Mouse (Mus musculus) neural tube, embryonic 13.5 days (tissue): ENCODE results near the gene Inhbc. TPM values are rescaled to one million over a fixed set of nuclear protein-coding genes. Genes with fewer than 3 reads are reported as not detected.

Experiments used
- ATAC-seq: fragments of 200-750 bp; cut with Nextera tagmentation; 2 replicates; pipeline ENCODE4 v1.8.0; 2017; ENCODE audit warnings: low read depth, mild to moderate bottlenecking, moderate TSS enrichment, moderate library complexity
- H3K27ac ChIP-seq: fragments of 300-500 bp; sonication (generic); replicated peaks from 2 replicates; pipeline ENCODE4 v1.5.1; 2015; ENCODE audit warnings: moderate library complexity, mild to moderate bottlenecking, inconsistent platforms
- H3K27me3 ChIP-seq: fragments of 300-500 bp; sonication (generic); 2 replicates; pipeline ENCODE4 v1.6.1; 2015; ENCODE audit warnings: mild to moderate bottlenecking, inconsistent platforms
- H3K36me3 ChIP-seq: fragments of 300-500 bp; sonication (generic); 2 replicates; pipeline ENCODE4 v1.6.1; 2015; ENCODE audit warnings: mild to moderate bottlenecking, inconsistent platforms
- H3K4me1 ChIP-seq: fragments of 300-500 bp; sonication (generic); replicated peaks from 2 replicates; pipeline ENCODE4 v1.6.1; 2015; ENCODE audit warnings: inconsistent platforms
- H3K4me2 ChIP-seq: fragments of 300-500 bp; sonication (generic); 2 replicates; pipeline ENCODE4 v1.6.1; 2015; ENCODE audit warnings: inconsistent platforms, mild to moderate bottlenecking, moderate library complexity
- H3K4me3 ChIP-seq: fragments of 300-500 bp; sonication (generic); 2 replicates; pipeline ENCODE4 v1.5.1; 2015; ENCODE audit warnings: mild to moderate bottlenecking, inconsistent platforms
- H3K9ac ChIP-seq: fragments of 300-500 bp; sonication (generic); 2 replicates; pipeline ENCODE4 v1.6.1; 2015; ENCODE audit warnings: moderate library complexity, mild to moderate bottlenecking, inconsistent platforms
- H3K9me3 ChIP-seq: fragments of 300-500 bp; sonication (generic); 2 replicates; pipeline ENCODE4 v1.6.1; 2016; ENCODE audit warnings: inconsistent platforms
- WGBS: fragments of 180-500 bp; shearing (Covaris S2); methylation state at CpG from one replicate; pipeline ENCODE4 v1.1.7; 2015; 5-methylcytosine and 5-hydroxymethylcytosine counted together
- polyA plus RNA-seq: library from polyadenylated mRNA; unstranded; fragments of >200 nt; fragmentation: Nextera tagmentation; extraction: Ambion mirVana; gene quantifications from 2 replicates; pipeline ENCODE4 v1.2.1, GENCODE M21; 2015

The Inhbc gene
- polyA plus RNA-seq, 1 experiment from 2014 or later = not detected

DNA sequence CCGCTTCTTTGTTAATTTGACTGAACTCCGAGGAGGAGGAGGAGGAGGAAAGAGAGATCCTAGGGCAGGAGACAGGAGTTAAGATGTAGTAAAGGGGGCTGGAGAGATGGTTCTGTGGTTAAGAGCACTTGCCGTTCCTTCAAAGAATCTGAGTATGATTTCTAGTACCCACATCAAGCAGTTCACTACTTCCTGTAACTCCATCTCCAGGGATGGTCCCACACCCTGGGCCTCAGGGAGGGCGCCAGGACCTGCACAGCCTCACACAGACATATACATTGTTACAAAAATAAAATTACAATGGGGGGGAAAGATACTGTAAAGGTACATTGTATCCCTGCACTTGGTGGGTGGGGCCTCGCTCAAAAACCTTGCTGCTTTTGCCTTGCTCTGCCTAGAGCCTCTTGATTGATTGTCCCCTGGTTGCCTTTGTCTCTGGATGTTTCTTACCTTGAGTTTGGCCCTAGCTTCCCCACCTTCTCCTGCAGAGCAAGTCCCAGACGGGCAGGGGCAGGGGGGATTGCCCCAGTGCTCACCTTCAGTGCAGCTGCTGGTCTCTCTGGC lies 32.6 kb downstream of the Inhbc start:
- no peaks in the 10 kb centered on the region for H3K36me3 ChIP-seq
- WGBS = 86% methylated on average over 6 of the region's 6 CpGs

GRCm38 (mm10) chr10:127336952-127337351 lies 33.3 kb downstream of the Inhbc start:
- Histone ChIP-seq H3K4me1 (peaks cover 31% of the 10 kb centered on the region), H3K36me3 (no peaks in the 10 kb centered on the region), H3K9ac (no peak overlapping the region), H3K27me3 (peaks cover 26% of the 10 kb centered on the region), H3K9me3 (no peaks in the 10 kb centered on the region), H3K4me2 (no peak overlapping the region), H3K4me3 (no peak overlapping the region), H3K27ac (no peak overlapping the region)
- no peak for ATAC-seq
- 70% methylated on average over 5 of the region's 5 CpGs for WGBS

More for the DNA sequence above, 32.6 kb downstream of the Inhbc start:
- H3K4me1 ChIP-seq = peaks cover 37% of the 10 kb centered on the region
- H3K27ac ChIP-seq = no peak overlapping the region
- H3K9ac ChIP-seq = no peak overlapping the region
- H3K4me2 ChIP-seq = no peak overlapping the region
- H3K4me3 ChIP-seq = no peak overlapping the region
- H3K9me3 ChIP-seq = no peaks in the 10 kb centered on the region
- no peak for ATAC-seq
- H3K27me3 ChIP-seq = peaks cover 32% of the 10 kb centered on the region

GRCm38 (mm10) chr10:127335271-127335670 lies 35.0 kb downstream of the Inhbc start:
- no peaks in the 10 kb centered on the region for H3K36me3 ChIP-seq
- H3K9ac ChIP-seq = no peak overlapping the region
- ATAC-seq = no peak
- peaks cover 14% of the 10 kb centered on the region for H3K27me3 ChIP-seq
- no peak overlapping the region for H3K27ac ChIP-seq
- no peak overlapping the region for H3K4me3 ChIP-seq
- no peak overlapping the region for H3K4me2 ChIP-seq
- peaks cover 14% of the 10 kb centered on the region for H3K4me1 ChIP-seq
- 74% methylated on average over 1 of the region's 1 CpGs for WGBS
- no peaks in the 10 kb centered on the region for H3K9me3 ChIP-seq

DNA sequence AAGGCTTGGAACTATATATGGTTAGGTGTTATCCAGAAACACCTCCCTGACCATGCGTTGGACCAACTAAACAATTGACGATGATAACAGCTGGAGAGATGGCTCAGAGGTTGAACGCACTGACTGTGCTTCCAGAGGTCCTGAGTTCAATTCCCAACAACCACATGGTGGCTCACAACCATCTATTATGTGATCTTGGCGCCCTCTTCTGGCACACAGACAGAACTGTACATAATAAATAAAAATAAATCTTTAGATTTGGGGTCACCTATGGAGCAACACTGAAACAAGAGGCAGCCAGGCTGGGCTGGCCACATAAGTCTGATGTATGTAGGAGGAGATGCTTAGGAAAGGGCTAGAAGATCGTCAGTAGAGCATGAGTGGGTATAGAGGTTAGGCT lies 37.1 kb downstream of the Inhbc start:
- no peaks in the 10 kb centered on the region for H3K9me3 ChIP-seq
- H3K4me3 ChIP-seq = no peak overlapping the region
- 66% methylated on average over 5 of the region's 5 CpGs for WGBS
- no peak overlapping the region for H3K9ac ChIP-seq
- peaks cover 25% of the 10 kb centered on the region for H3K27me3 ChIP-seq
- no peaks in the 10 kb centered on the region for H3K4me1 ChIP-seq
- H3K36me3 ChIP-seq = no peaks in the 10 kb centered on the region
- no peak overlapping the region for H3K4me2 ChIP-seq
- no peak for ATAC-seq
- no peak overlapping the region for H3K27ac ChIP-seq

- Histone ChIP-seq H3K9ac (no peak overlapping the region), H3K27me3 (peaks cover 33% of the 10 kb centered on the region), H3K4me1 (no peaks in the 10 kb centered on the region), H3K27ac (no peak overlapping the region), H3K9me3 (no peaks in the 10 kb centered on the region), H3K36me3 (no peaks in the 10 kb centered on the region), H3K4me3 (no peak overlapping the region), H3K4me2 (peak overlapping the region; percentile 26; the same call in 1 of the 2 replicates)
- WGBS = 40% methylated on average over 31 of the region's 31 CpGs
- no peak for ATAC-seq
Observed at GRCm38 (mm10) chr10:127332211-127332874, 37.9 kb downstream of the Inhbc start.

- no peak for ATAC-seq
- Histone ChIP-seq H3K4me2 (no peak overlapping the region), H3K36me3 (no peaks in the 10 kb centered on the region), H3K9ac (no peak overlapping the region), H3K9me3 (no peaks in the 10 kb centered on the region), H3K4me1 (peaks cover 12% of the 10 kb centered on the region), H3K27ac (no peak overlapping the region), H3K4me3 (no peak overlapping the region), H3K27me3 (peaks cover 55% of the 10 kb centered on the region)
- WGBS = 76% methylated on average over 7 of the region's 7 CpGs
Observed at GRCm38 (mm10) chr10:127330212-127330611, 40.0 kb downstream of the Inhbc start.

GRCm38 (mm10) chr10:127327461-127328145 lies 42.6 kb downstream of the Inhbc start:
- Histone ChIP-seq H3K9ac (no peak overlapping the region), H3K9me3 (no peaks in the 10 kb centered on the region), H3K4me3 (no peak overlapping the region), H3K27ac (no peak overlapping the region), H3K4me1 (peaks cover 12% of the 10 kb centered on the region), H3K36me3 (no peaks in the 10 kb centered on the region), H3K4me2 (no peak overlapping the region), H3K27me3 (peaks cover 77% of the 10 kb centered on the region)
- ATAC-seq = no peak
- WGBS = 49% methylated on average over 18 of the region's 18 CpGs

DNA sequence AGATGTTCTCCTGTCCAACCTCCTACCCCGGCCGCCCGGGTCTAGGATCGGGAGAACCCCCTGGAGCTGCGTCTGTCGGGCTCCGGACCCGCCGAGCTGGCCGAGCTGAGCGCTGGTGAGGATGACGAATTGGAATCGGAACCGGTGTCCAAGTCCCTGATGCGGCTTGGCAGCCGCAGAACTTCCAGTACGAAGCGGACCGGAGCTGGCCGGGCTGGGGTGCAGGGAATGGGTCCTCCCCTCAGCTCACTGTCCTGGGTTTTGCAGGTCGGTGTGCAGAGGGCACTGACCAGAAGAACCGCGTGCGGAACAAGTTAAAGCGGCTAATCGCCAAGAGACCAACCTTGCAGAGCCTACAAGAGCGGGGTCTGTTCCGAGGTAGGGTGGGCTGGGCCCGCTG lies 43.4 kb downstream of the Inhbc start:
- H3K27me3 ChIP-seq = peaks cover 85% of the 10 kb centered on the region
- H3K4me3 ChIP-seq = peak overlapping the region; percentile 33
- peak overlapping the region; percentile 53 for H3K9ac ChIP-seq
- H3K27ac ChIP-seq = no peak overlapping the region
- peak overlapping the region; percentile 59 for H3K4me2 ChIP-seq
- no peaks in the 10 kb centered on the region for H3K36me3 ChIP-seq
- H3K9me3 ChIP-seq = no peaks in the 10 kb centered on the region
- no peak for ATAC-seq
- 4% methylated on average over 29 of the region's 29 CpGs for WGBS
- peaks cover 12% of the 10 kb centered on the region for H3K4me1 ChIP-seq

DNA sequence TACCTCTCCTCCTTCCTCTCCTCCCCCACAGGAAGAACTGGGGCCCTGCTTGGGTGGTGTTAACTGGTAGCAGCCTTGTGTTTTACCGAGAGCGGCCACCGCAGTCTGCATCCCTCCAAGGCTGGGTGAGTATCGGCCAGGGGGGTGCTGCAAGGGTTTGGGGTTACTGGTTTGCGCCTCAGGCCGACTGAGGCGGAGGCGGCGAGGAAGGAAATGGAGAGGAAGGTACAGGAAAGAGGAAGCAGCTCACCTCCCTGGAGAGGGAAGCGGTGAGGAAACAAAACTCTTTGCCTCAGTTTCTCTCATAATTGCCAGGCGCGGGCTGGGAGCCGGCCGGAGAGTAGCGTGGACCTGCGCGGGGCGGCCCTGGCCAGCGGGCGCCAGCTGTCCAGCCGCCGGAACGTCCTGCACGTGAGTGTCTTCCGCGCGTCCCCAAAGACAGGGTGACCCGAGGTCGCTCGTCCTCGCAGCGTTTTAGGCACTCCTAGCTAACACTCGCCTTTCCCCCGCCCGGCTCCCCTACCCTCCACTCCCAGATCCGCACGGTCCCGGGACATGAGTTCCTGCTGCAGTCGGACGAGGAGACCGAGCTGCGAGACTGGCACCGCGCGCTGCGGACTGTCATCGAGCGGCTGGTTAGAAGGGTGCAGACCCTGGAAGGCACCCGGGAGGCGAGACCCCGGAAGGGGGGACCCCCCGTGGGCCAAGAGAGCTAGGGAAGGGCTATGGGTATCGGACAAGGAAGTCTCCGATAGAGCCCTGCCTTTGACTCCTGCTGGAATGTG lies 44.0 kb downstream of the Inhbc start:
- Histone ChIP-seq H3K4me1 (peaks cover 12% of the 10 kb centered on the region), H3K9me3 (no peaks in the 10 kb centered on the region), H3K4me2 (peak overlapping the region; percentile 59), H3K9ac (peak overlapping the region; percentile 53), H3K4me3 (peak overlapping the region; percentile 33), H3K27ac (no peak overlapping the region), H3K27me3 (peaks cover 87% of the 10 kb centered on the region), H3K36me3 (no peaks in the 10 kb centered on the region)
- ATAC-seq = 0 out of 2 replicates have a peak, but pooled peaks have one; percentile 15
- WGBS = 2% methylated on average over 54 of the region's 54 CpGs

DNA sequence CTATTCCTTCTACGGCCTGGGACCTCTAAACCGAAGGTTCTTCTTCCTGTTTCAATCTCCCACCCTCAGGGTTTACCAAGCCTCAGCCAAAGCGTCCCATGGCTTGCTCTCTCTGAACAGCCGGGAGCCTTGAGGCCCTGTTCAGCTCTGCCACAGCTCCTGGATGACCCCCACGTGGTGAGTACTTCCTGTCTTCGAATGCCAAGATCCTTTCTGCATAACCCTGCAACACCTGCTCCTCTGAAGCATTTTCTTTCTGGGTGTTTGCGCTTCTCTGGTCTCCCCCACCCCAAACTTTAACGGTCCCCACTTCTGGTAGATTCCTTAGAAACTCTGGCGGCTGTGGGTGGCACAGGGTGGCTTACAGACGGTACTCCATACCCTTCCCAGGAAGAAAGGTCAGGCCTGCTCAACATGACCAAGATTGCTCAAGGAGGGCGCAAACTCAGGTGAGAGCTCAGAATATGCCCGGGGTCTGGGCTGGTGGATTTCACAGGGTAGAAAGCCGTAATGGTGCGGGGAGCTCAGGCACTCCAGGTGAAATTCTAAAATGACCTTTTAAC lies 44.7 kb downstream of the Inhbc start:
- Histone ChIP-seq H3K27me3 (peaks cover 85% of the 10 kb centered on the region), H3K4me1 (peaks cover 12% of the 10 kb centered on the region), H3K4me3 (peak overlapping the region; percentile 33; the same call in 1 of the 2 replicates), H3K4me2 (peak overlapping the region; percentile 59), H3K36me3 (no peaks in the 10 kb centered on the region), H3K27ac (no peak overlapping the region), H3K9ac (no peak overlapping the region), H3K9me3 (no peaks in the 10 kb centered on the region)
- no peak for ATAC-seq
- WGBS = 25% methylated on average over 14 of the region's 14 CpGs

DNA sequence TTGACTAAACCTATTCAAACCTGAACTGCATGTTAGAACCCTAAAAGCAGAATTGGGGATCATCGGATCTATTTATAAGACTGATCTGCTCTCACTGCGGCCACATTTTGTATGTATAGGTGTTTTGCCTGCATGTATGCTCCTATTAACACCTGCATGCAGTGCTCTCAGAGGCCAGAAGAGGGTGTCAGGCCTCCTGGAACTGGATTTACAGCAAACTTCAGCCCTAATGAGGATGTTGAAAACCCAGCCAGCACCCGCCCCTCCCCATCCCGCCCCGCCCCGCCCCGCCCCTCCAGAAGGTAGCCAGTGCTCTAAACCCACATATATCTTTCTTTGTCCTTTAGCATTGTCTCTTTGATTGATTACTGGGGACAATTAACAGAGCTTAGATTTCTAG lies 45.7 kb downstream of the Inhbc start:
- H3K27me3 ChIP-seq = peaks cover 75% of the 10 kb centered on the region

More for the DNA sequence above, 45.7 kb downstream of the Inhbc start:
- WGBS = 11% methylated on average over 7 of the region's 7 CpGs
- no peaks in the 10 kb centered on the region for H3K36me3 ChIP-seq
- H3K9me3 ChIP-seq = no peaks in the 10 kb centered on the region
- H3K27ac ChIP-seq = no peak overlapping the region
- H3K9ac ChIP-seq = no peak overlapping the region
- no peak for ATAC-seq
- no peak overlapping the region for H3K4me2 ChIP-seq
- H3K4me3 ChIP-seq = no peak overlapping the region
- peaks cover 12% of the 10 kb centered on the region for H3K4me1 ChIP-seq
